Mouse (Mus musculus): ENCODE data around the gene Ank2. TPM values are rescaled to one million over a fixed set of nuclear protein-coding genes. Genes with fewer than 3 reads are reported as not detected.

Gene Ank2
- polyA plus RNA-seq, 1 experiment from 2014 or later, result 3.9 TPM

- H3K4me1 ChIP-seq (ENCODE audit: insufficient read depth, low read depth, low read length), result no peaks in the 10 kb centered on the region
- no peaks in the 10 kb centered on the region for H3K9me3 ChIP-seq (ENCODE audit: low read length)
- no peak overlapping the region for H3K27ac ChIP-seq (ENCODE audit: low read length)
- H3K27me3 ChIP-seq (replicated peaks; ENCODE audit: insufficient read depth, low read length), result no peaks in the 10 kb centered on the region
- DNase-seq (ENCODE audit: low spot score), result peak; percentile 11
- no peaks in the 10 kb centered on the region for H3K36me3 ChIP-seq (ENCODE audit: insufficient read depth, low read length)
- no peak for ATAC-seq
- no peak overlapping the region for H3K4me3 ChIP-seq (ENCODE audit: low read depth, low read length)
- H3K9ac ChIP-seq (replicated peaks; ENCODE audit: low read depth), result no peak overlapping the region
- WGBS, result 97% methylated on average over 1 of the region's 1 CpGs
- H3K4me2 ChIP-seq (replicated peaks; ENCODE audit: low read depth, low read length), result no peak overlapping the region
- TF ChIP-seq EP300 (IDR thresholded peaks at IDR 0.05), result no peak
Observed at GRCm38 (mm10) chr3:127515251-127515650, 16.1 kb upstream of the Ank2 start.

- no peaks in the 10 kb centered on the region for H3K27me3 ChIP-seq (replicated peaks; ENCODE audit: insufficient read depth, low read length)
- H3K9me3 ChIP-seq (ENCODE audit: low read length), result no peaks in the 10 kb centered on the region
- H3K9ac ChIP-seq (replicated peaks; ENCODE audit: low read depth), result no peak overlapping the region
- no peaks in the 10 kb centered on the region for H3K4me1 ChIP-seq (ENCODE audit: insufficient read depth, low read depth, low read length)
- H3K4me3 ChIP-seq (ENCODE audit: low read depth, low read length), result no peak overlapping the region
- ATAC-seq (no peak), DNase-seq (ENCODE audit: low spot score) (no peak)
- H3K27ac ChIP-seq (ENCODE audit: low read length), result no peak overlapping the region
- TF ChIP-seq CTCF (IDR thresholded peaks at IDR 0.05), result no peak
- TF ChIP-seq EP300 (IDR thresholded peaks at IDR 0.05), result no peak
- H3K36me3 ChIP-seq (ENCODE audit: insufficient read depth, low read length), result no peaks in the 10 kb centered on the region
- no peak overlapping the region for H3K4me2 ChIP-seq (replicated peaks; ENCODE audit: low read depth, low read length)
- 56% methylated on average over 2 of the region's 2 CpGs for WGBS
Observed at GRCm38 (mm10) chr3:127513699-127514098, 14.5 kb upstream of the Ank2 start.

- H3K9me3 ChIP-seq (ENCODE audit: low read length), result no peaks in the 10 kb centered on the region
- no peak for DNase-seq (ENCODE audit: low spot score)
- 74% methylated on average over 15 of the region's 15 CpGs for WGBS
- no peaks in the 10 kb centered on the region for H3K4me1 ChIP-seq (ENCODE audit: insufficient read depth, low read depth, low read length)
- H3K4me3 ChIP-seq (ENCODE audit: low read depth, low read length), result no peak overlapping the region
- H3K4me2 ChIP-seq (replicated peaks; ENCODE audit: low read depth, low read length), result no peak overlapping the region
- no peaks in the 10 kb centered on the region for H3K36me3 ChIP-seq (ENCODE audit: insufficient read depth, low read length)
- H3K9ac ChIP-seq (replicated peaks; ENCODE audit: low read depth), result no peak overlapping the region
- TF ChIP-seq EP300 (IDR thresholded peaks at IDR 0.05) (no peak), CTCF (IDR thresholded peaks at IDR 0.05) (no peak)
- no peaks in the 10 kb centered on the region for H3K27me3 ChIP-seq (replicated peaks; ENCODE audit: insufficient read depth, low read length)
- H3K27ac ChIP-seq (ENCODE audit: low read length), result no peak overlapping the region
- no peak for ATAC-seq
Observed at GRCm38 (mm10) chr3:127512794-127513335, 13.7 kb upstream of the Ank2 start.

GRCm38 (mm10) chr3:127511786-127512746, 12.9 kb upstream of the Ank2 start:
- no peak overlapping the region for H3K27ac ChIP-seq (ENCODE audit: low read length)
- no peaks in the 10 kb centered on the region for H3K9me3 ChIP-seq (ENCODE audit: low read length)
- TF ChIP-seq EP300 (IDR thresholded peaks at IDR 0.05) (no peak), CTCF (IDR thresholded peaks at IDR 0.05) (no peak)
- H3K9ac ChIP-seq (replicated peaks; ENCODE audit: low read depth), result no peak overlapping the region
- H3K27me3 ChIP-seq (replicated peaks; ENCODE audit: insufficient read depth, low read length), result no peaks in the 10 kb centered on the region
- H3K4me3 ChIP-seq (ENCODE audit: low read depth, low read length), result no peak overlapping the region
- ATAC-seq (no peak), DNase-seq (ENCODE audit: low spot score) (no peak)
- 66% methylated on average over 12 of the region's 12 CpGs for WGBS
- H3K4me2 ChIP-seq (replicated peaks; ENCODE audit: low read depth, low read length), result no peak overlapping the region
- no peaks in the 10 kb centered on the region for H3K4me1 ChIP-seq (ENCODE audit: insufficient read depth, low read depth, low read length)
- no peaks in the 10 kb centered on the region for H3K36me3 ChIP-seq (ENCODE audit: insufficient read depth, low read length)

GRCm38 (mm10) chr3:127507878-127508783, 9.0 kb upstream of the Ank2 start:
- no peak for TF ChIP-seq CTCF (IDR thresholded peaks at IDR 0.05)
- no peak for TF ChIP-seq EP300 (IDR thresholded peaks at IDR 0.05)
- Histone ChIP-seq H3K4me2 (replicated peaks; ENCODE audit: low read depth, low read length) (no peak overlapping the region), H3K9me3 (ENCODE audit: low read length) (no peaks in the 10 kb centered on the region), H3K27me3 (replicated peaks; ENCODE audit: insufficient read depth, low read length) (no peaks in the 10 kb centered on the region), H3K36me3 (ENCODE audit: insufficient read depth, low read length) (no peaks in the 10 kb centered on the region), H3K9ac (replicated peaks; ENCODE audit: low read depth) (no peak overlapping the region), H3K4me1 (ENCODE audit: insufficient read depth, low read depth, low read length) (no peaks in the 10 kb centered on the region), H3K4me3 (ENCODE audit: low read depth, low read length) (no peak overlapping the region), H3K27ac (ENCODE audit: low read length) (no peak overlapping the region)
- ATAC-seq, result no peak
- WGBS, result 56% methylated on average over 15 of the region's 15 CpGs
- DNase-seq (ENCODE audit: low spot score), result no peak

Measured in lung, postnatal 0 days (tissue).